Mouse (Mus musculus) heart, adult 2 months (tissue): ENCODE measurements around the gene Gm20388. TPM values are rescaled to one million over a fixed set of nuclear protein-coding genes. Genes with fewer than 3 reads are reported as not detected.

Experiments
- DNase-seq, 2 experiments: peaks; one replicate each; pipeline ENCODE4 v3.0.0; 2021
- H3K27ac ChIP-seq: fragments of 200-600 bp; 2 replicates; pipeline ENCODE4 v1.8.1; 2022
- H3K27me3 ChIP-seq: fragments of 200-500 bp; 2 replicates; pipeline ENCODE4 v1.6.1; 2012; ENCODE audit warnings: mild to moderate bottlenecking, low read length, inconsistent platforms, mixed read lengths; ENCODE audit not compliant: control insufficient read depth, insufficient read depth
- H3K36me3 ChIP-seq: fragments of 200-500 bp; 2 replicates; pipeline ENCODE4 v1.6.1; 2012; ENCODE audit warnings: low read length, inconsistent platforms; ENCODE audit not compliant: control insufficient read depth, insufficient read depth
- H3K4me1 ChIP-seq: fragments of 200-500 bp; 2 replicates; pipeline ENCODE4 v1.6.1; 2011; ENCODE audit warnings: low read length; ENCODE audit not compliant: control insufficient read depth, insufficient read depth
- H3K4me3 ChIP-seq: fragments of 200-600 bp; 2 replicates; pipeline ENCODE4 v1.8.1; 2022
- H3K79me2 ChIP-seq: fragments of 200-500 bp; replicated peaks from 2 replicates; pipeline ENCODE4 v1.6.1; 2012; ENCODE audit warnings: mild to moderate bottlenecking, inconsistent platforms, low read length, moderate library complexity, mixed read lengths; ENCODE audit not compliant: control insufficient read depth, insufficient read depth
- H3K9ac ChIP-seq: fragments of 200-500 bp; 2 replicates; pipeline ENCODE4 v1.6.1; 2012; ENCODE audit warnings: low read depth, mild to moderate bottlenecking, control low read depth, inconsistent platforms, low read length, mixed read lengths
- CTCF ChIP-seq: fragments of 200-600 bp; IDR thresholded peaks from 2 replicates; pipeline ENCODE4 v1.8.1; 2022; ENCODE audit warnings: antibody characterized with exemption, mild to moderate bottlenecking, moderate library complexity
- EP300 ChIP-seq: fragments of 200-500 bp; IDR thresholded peaks from 2 replicates; pipeline ENCODE4 v1.6.1; 2011; ENCODE audit warnings: low read depth, low read length, control low read depth; ENCODE audit not compliant: insufficient read depth
- POLR2A ChIP-seq: fragments of 200-500 bp; IDR thresholded peaks from 2 replicates; pipeline ENCODE4 v1.6.1; 2011; ENCODE audit warnings: mild to moderate bottlenecking, low read depth, low read length, control low read depth; ENCODE audit not compliant: insufficient read depth
- WGBS: fragments of 180-500 bp; shearing (Covaris S2); methylation state at CpG from one replicate; pipeline ENCODE4 v1.1.7; 2018; 5-methylcytosine and 5-hydroxymethylcytosine counted together
- intact Hi-C: fragments of 180-260 bp; cut with DNase I; formaldehyde crosslinking; loops from one replicate; pipeline ENCODE4 v1.15.1; 2025
- polyA plus RNA-seq: library from polyadenylated mRNA; depleted of rRNA; stranded (reverse); fragments of >200 nt; gene quantifications from 2 replicates; pipeline ENCODE4 v1.2.3, GENCODE M21; 2012
- total RNA-seq, 2 experiments: library from RNA; stranded (reverse); gene quantifications; 2 replicates each; pipeline ENCODE4 v1.2.3; 2021

Gene Gm20388
- total and polyA plus RNA-seq, 3 experiments, result 1.8 to 32.3 TPM; not detected in 1

DNA sequence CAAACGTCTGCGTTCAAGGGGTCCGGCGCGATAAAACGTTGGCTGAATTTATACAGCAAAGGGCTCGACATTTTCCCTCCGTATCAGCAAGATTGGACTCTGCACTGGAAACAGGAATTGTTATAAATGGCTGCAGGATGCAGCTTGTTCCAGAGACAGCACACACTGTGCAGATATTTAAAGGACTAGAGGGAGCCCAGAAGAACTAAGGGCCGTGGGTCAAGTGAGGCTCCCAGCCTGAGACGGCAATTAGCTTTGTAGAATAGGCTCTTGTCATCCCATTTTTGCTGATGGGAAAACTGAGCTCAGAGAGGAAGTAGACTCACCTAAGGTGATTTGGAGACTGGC is 1462.0 kb downstream of the Gm20388 start:
- Histone ChIP-seq H3K79me2 (no peaks in the 10 kb centered on the region), H3K9ac (no peak overlapping the region), H3K4me3 (no peak overlapping the region), H3K27me3 (no peaks in the 10 kb centered on the region), H3K36me3 (no peaks in the 10 kb centered on the region), H3K27ac (no peak overlapping the region), H3K4me1 (peaks cover 7% of the 10 kb centered on the region)
- no peak for DNase-seq
- intact Hi-C loops, result no loop called here
- TF ChIP-seq POLR2A (no peak), EP300 (0 out of 2 replicates have a peak, but pooled peaks have one; percentile 32)
- WGBS, result 43% methylated on average over 10 of the region's 10 CpGs

DNA sequence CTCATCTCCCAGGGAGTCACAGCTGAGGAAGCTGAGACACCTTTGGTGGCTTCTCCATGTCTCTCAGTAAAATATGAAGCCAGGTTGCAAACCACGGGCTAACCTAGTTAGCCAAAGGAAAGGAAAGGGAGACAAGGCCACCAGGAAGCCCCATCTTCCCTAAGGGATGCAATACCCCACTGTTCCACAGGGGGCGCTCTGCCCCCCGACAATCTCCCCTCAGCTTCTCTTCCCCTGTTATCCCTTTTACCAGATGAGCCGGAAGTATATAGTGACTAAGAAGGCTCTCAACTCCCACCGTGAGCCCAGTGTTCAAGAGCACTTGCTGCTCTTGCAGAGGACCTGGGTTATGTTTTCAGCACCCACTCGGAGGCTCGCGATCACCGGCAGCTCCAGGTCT is 1463.6 kb downstream of the Gm20388 start:
- no peaks in the 10 kb centered on the region for H3K36me3 ChIP-seq
- no peaks in the 10 kb centered on the region for H3K79me2 ChIP-seq
- intact Hi-C loops, result no loop called here
- whole genome bisulfite sequencing, result 36% methylated on average over 9 of the region's 9 CpGs
- H3K9ac ChIP-seq, result no peak overlapping the region
- no peak overlapping the region for H3K4me3 ChIP-seq
- H3K27me3 ChIP-seq, result no peaks in the 10 kb centered on the region
- peak overlapping the region; percentile 17 for H3K27ac ChIP-seq
- peaks cover 7% of the 10 kb centered on the region for H3K4me1 ChIP-seq
- TF ChIP-seq EP300 (no peak), CTCF (peak; percentile 72), POLR2A (no peak)
- DNase-seq, result no peak

- Histone ChIP-seq H3K27me3 (no peaks in the 10 kb centered on the region), H3K36me3 (no peaks in the 10 kb centered on the region), H3K9ac (no peak overlapping the region), H3K27ac (peak overlapping the region; percentile 17), H3K4me1 (peaks cover 7% of the 10 kb centered on the region), H3K4me3 (no peak overlapping the region), H3K79me2 (no peaks in the 10 kb centered on the region)
- 14% methylated on average over 8 of the region's 8 CpGs for WGBS
- DNase-seq, result peak; percentile 58 to 71
- TF ChIP-seq EP300 (no peak), POLR2A (no peak), CTCF (no peak)
- intact Hi-C loops, result no loop called here
These were observed 1464.1 kb downstream of the Gm20388 start for GRCm38 (mm10) chr8:121374777-121375176.

DNA sequence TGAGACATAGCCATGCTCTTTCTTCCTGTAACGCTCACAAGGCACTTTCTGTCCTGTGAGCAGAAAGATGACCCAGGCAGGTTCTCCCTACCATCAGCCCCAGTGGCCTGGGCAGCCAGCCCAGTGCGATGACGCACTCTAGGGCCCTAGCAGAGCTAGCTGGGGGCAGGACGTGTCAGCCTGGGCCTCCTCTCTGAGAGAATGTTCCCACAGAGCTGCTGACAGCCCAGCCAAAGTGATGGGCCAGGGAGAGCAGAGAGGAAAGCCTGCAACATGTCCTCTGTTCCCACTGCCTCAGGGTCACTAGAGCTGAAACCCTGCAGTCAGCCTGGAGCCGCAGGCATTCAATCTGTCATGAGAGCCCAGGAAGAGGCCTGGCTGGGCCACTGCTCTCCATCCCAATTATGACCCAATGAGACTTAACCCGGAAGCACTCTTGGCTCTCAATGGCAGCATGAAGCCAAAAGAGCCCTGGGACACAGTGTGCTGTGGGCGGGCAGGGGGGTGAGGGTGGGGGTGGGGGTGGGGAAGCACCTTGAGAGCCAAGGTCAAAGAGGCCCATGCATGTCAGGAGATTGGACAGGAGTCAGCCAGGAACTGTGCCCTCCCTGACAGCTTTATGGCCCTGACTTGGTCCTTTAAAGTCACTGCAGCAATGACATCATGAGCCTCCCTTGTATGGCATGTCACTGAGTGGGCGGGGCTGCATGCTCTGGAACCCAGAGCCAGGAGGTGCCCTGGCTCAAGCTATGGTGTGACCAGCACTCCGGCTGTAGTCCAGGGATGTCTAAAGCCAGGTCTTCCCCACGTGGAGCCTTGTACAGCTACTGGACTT is 1465.7 kb downstream of the Gm20388 start:
- Histone ChIP-seq H3K36me3 (no peaks in the 10 kb centered on the region), H3K4me3 (no peak overlapping the region), H3K27me3 (no peaks in the 10 kb centered on the region), H3K4me1 (peaks cover 7% of the 10 kb centered on the region), H3K79me2 (no peaks in the 10 kb centered on the region), H3K27ac (peak overlapping the region; percentile 68), H3K9ac (no peak overlapping the region)
- DNase-seq, result peak; percentile 87 to 91
- no peak for TF ChIP-seq POLR2A
- TF ChIP-seq EP300, result 0 out of 2 replicates have a peak, but pooled peaks have one; percentile 36
- no peak for TF ChIP-seq CTCF
- intact Hi-C loops, result no loop called here
- WGBS, result 30% methylated on average over 10 of the region's 10 CpGs

DNA sequence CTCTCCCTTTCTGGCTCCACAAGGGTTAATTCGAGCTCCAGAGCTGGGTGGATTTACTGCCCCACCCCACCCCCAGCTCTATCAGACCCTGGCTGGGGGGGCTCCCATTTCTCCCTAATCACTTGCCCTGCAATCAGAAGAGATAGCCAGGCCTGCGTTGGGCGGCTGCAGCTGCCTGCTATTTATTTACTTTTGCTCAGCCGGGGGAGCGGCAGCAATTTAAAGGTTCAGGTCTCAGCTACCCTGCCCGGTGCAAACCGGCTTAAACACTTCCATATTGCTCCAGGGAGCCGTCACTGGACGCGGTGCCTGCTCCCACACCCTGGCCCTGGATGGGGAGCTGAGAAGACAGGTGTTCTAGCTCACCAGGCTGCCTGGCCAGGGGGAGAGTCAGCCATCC is 1467.0 kb downstream of the Gm20388 start:
- Histone ChIP-seq H3K4me3 (no peak overlapping the region), H3K27me3 (no peaks in the 10 kb centered on the region), H3K9ac (no peak overlapping the region), H3K79me2 (no peaks in the 10 kb centered on the region), H3K27ac (no peak overlapping the region), H3K36me3 (no peaks in the 10 kb centered on the region), H3K4me1 (peaks cover 7% of the 10 kb centered on the region)
- TF ChIP-seq EP300 (no peak), POLR2A (no peak), CTCF (no peak)
- DNase-seq, result no peak
- 47% methylated on average over 10 of the region's 10 CpGs for WGBS
- intact Hi-C loops, result no loop called here

- no peaks in the 10 kb centered on the region for H3K27me3 ChIP-seq
- WGBS, result 82% methylated on average over 1 of the region's 1 CpGs
- DNase-seq, result no peak
- intact Hi-C loops, result no loop called here
- H3K27ac ChIP-seq, result no peak overlapping the region
- TF ChIP-seq EP300, result no peak
- TF ChIP-seq POLR2A, result no peak
- no peak for TF ChIP-seq CTCF
- no peak overlapping the region for H3K9ac ChIP-seq
- peaks cover 7% of the 10 kb centered on the region for H3K4me1 ChIP-seq
- H3K36me3 ChIP-seq, result no peaks in the 10 kb centered on the region
- H3K4me3 ChIP-seq, result no peak overlapping the region
- H3K79me2 ChIP-seq, result no peaks in the 10 kb centered on the region
These were observed 1468.7 kb downstream of the Gm20388 start for GRCm38 (mm10) chr8:121379387-121379786.
